In the genomic region with DNA sequence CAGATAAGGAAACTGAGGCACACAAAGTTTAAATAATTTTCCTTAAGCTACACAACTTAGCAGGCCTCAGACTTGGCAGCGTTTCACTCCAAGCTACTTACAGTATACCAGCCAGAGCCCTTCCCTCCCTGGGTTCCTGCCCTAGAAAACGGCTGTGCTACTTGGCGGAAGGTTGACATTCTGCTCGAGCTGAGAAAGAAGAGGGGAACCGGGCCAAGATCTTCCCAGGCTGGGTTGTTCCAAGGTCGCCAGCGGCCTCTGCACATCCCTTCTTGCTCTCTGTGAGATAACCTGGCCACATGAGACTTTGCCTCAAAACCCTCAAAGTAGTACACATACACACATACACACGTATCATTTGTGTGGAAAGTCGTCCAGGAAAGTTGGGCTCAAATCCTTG, we compare ENCODE assay signal across 8 mouse cellular contexts. TPM values are rescaled to one million over a fixed set of nuclear protein-coding genes. Genes with fewer than 3 reads are reported as not detected.
A peak's percentile ranks its signal among the peaks of the same experiment; 100 is the strongest.
DNase-seq lines count a peak whose midpoint lies in the region; ATAC-seq and TF ChIP-seq lines count a peak whose summit lies in the region.

No protein-coding gene starts in this region.

- peak; percentile 88 for DNase-seq in adrenal gland, adult 2 months
- peak; percentile 78 to 85 for DNase-seq in heart, postnatal 14 days
- DNase-seq in kidney, postnatal 4 days = peak; percentile 47 to 64
- no peak for DNase-seq in c-Kit-positive CD71-positive TER-119-positive erythroid progenitor cells, embryonic 14.5 days (ENCODE audit: low spot score)
- DNase-seq in T-cell, adult 2 months (ENCODE audit: low spot score) = no peak

- H3K4me2 ChIP-seq in embryonic facial prominence, embryonic 15.5 days (replicated peaks) = peak overlapping the region; percentile 86; the same call in 1 of the 2 replicates

- TF ChIP-seq EP300 in ES-Bruce4 (IDR thresholded peaks at IDR 0.05; ENCODE audit: insufficient read depth, low read depth, low read length) = no peak

- WGBS in embryonic facial prominence, embryonic 15.5 days = 33% methylated on average over 9 of the region's 9 CpGs

- H3K4me3 ChIP-seq in ES-Bruce4 (ENCODE audit: low read depth, low read length) = peak overlapping the region; percentile 7; the same call in 1 of the 2 replicates
- peak overlapping the region; percentile 89 for H3K4me3 ChIP-seq in embryonic facial prominence, embryonic 15.5 days (replicated peaks)

- H3K27ac ChIP-seq in ES-Bruce4 (ENCODE audit: insufficient read depth, low read length) = no peak overlapping the region
- H3K27ac ChIP-seq in embryonic facial prominence, embryonic 15.5 days (replicated peaks) = peak overlapping the region; percentile 93

- peak overlapping the region; percentile 98; the same call in 1 of the 2 replicates for H3K9ac ChIP-seq in ES-Bruce4 (ENCODE audit: low read depth, poor library complexity, severe bottlenecking)
- H3K9ac ChIP-seq in embryonic facial prominence, embryonic 15.5 days = peak overlapping the region; percentile 98; the same call in 1 of the 2 replicates

- intact Hi-C loops in heart, postnatal 14 days (cut with DNase I) = loop anchor here (2.0 kb wide), 1 partner anchor 43 kb away; no protein-coding TSS in a partner anchor

- H3K9me3 ChIP-seq in ES-Bruce4 (replicated peaks; ENCODE audit: control insufficient read depth, insufficient read depth, low read length, poor library complexity, severe bottlenecking) = no peaks in the 10 kb centered on the region
- H3K9me3 ChIP-seq in embryonic facial prominence, embryonic 15.5 days (replicated peaks) = no peaks in the 10 kb centered on the region

- no peaks in the 10 kb centered on the region for H3K27me3 ChIP-seq in ES-Bruce4 (ENCODE audit: control insufficient read depth, insufficient read depth, low read length, poor library complexity, severe bottlenecking)
- no peaks in the 10 kb centered on the region for H3K27me3 ChIP-seq in embryonic facial prominence, embryonic 15.5 days

- TF ChIP-seq POLR2A in ES-Bruce4 (IDR thresholded peaks at IDR 0.05; ENCODE audit: insufficient read depth, low read length) = no peak

- ATAC-seq in embryonic facial prominence, embryonic 15.5 days (ENCODE audit: insufficient number of reproducible peaks, low FRiP score, low TSS enrichment, low read depth) = no peak
- 0 out of 2 replicates have a peak, but pooled peaks have one; percentile 3 for ATAC-seq in megakaryocyte progenitor cell, adult 5-6 weeks (replicated peaks; ENCODE audit: poor library complexity)

- H3K4me1 ChIP-seq in ES-Bruce4 (ENCODE audit: control insufficient read depth, insufficient read depth, low read length) = peaks cover 1% of the 10 kb centered on the region
- peaks cover 51% of the 10 kb centered on the region for H3K4me1 ChIP-seq in embryonic facial prominence, embryonic 15.5 days

- no peak for TF ChIP-seq CTCF in ES-Bruce4 (IDR thresholded peaks at IDR 0.05; ENCODE audit: low read depth, low read length)

- no peaks in the 10 kb centered on the region for H3K36me3 ChIP-seq in ES-Bruce4 (ENCODE audit: control insufficient read depth, insufficient read depth, low read length, poor library complexity, severe bottlenecking)
- H3K36me3 ChIP-seq in embryonic facial prominence, embryonic 15.5 days = no peaks in the 10 kb centered on the region

RNA-seq across cellular contexts. Expression of a gene that starts 1.7 kb away (rescaled TPM):
- 32.5 and 40.3 TPM in 2 replicates for polyA plus RNA-seq in ES-Bruce4 (2011; ENCODE audit: insufficient read depth, insufficient read length, low read depth, missing spikeins)
- total RNA-seq in adrenal gland, adult 2 months (2021) = 100 to 1,000 TPM; 158 to 185 TPM
- polyA plus RNA-seq in adrenal gland, adult 2 months (2012; rRNA removed) = 225 and 227 TPM in 2 replicates
- polyA plus RNA-seq in embryonic facial prominence, embryonic 15.5 days (2015; fragmentation: Nextera tagmentation; extraction: Ambion mirVana) = 16.0 and 16.7 TPM in 2 replicates
- 100 to 1,000 TPM; 115 to 127 TPM for total RNA-seq in heart, postnatal 14 days (2021)
- 13.8 and 15.6 TPM in 2 replicates for total RNA-seq in megakaryocyte progenitor cell, adult 5-6 weeks (2015)
- total RNA-seq in megakaryocyte progenitor cell, adult 5-6 weeks (2017) = 7.2 and 10.2 TPM in 2 replicates

RNA-seq across cellular contexts. Expression of a gene that starts 15.8 kb away (rescaled TPM):
- 0.76 and 3.1 TPM in 2 replicates for polyA plus RNA-seq in ES-Bruce4 (2011; ENCODE audit: insufficient read depth, insufficient read length, low read depth, missing spikeins)
- 10 to 100 TPM in 1 of 2 experiments, 1 to 10 TPM in 1; 7.9 to 13.0 TPM for total RNA-seq in adrenal gland, adult 2 months (2021)
- polyA plus RNA-seq in adrenal gland, adult 2 months (2012; rRNA removed) = 13.1 and 14.8 TPM in 2 replicates
- 16.4 and 16.7 TPM in 2 replicates for polyA plus RNA-seq in embryonic facial prominence, embryonic 15.5 days (2015; fragmentation: Nextera tagmentation; extraction: Ambion mirVana)
- total RNA-seq in heart, postnatal 14 days (2021) = 10 to 100 TPM; 16.7 to 18.2 TPM
- total RNA-seq in megakaryocyte progenitor cell, adult 5-6 weeks (2015) = 117 and 126 TPM in 2 replicates
- 97.6 and 158 TPM in 2 replicates for total RNA-seq in megakaryocyte progenitor cell, adult 5-6 weeks (2017)

RNA-seq across cellular contexts. Expression of a gene that starts 32.4 kb away (rescaled TPM):
- polyA plus RNA-seq in ES-Bruce4 (2011; ENCODE audit: insufficient read depth, insufficient read length, low read depth, missing spikeins) = 16.1 and 18.1 TPM in 2 replicates
- total RNA-seq in adrenal gland, adult 2 months (2021) = 10 to 100 TPM; 77.2 to 99.3 TPM
- polyA plus RNA-seq in adrenal gland, adult 2 months (2012; rRNA removed) = 252 and 304 TPM in 2 replicates
- polyA plus RNA-seq in embryonic facial prominence, embryonic 15.5 days (2015; fragmentation: Nextera tagmentation; extraction: Ambion mirVana) = 24.8 and 25.2 TPM in 2 replicates
- total RNA-seq in heart, postnatal 14 days (2021) = 10 to 100 TPM; 68.8 to 69.3 TPM
- 31.2 and 32.6 TPM in 2 replicates for total RNA-seq in megakaryocyte progenitor cell, adult 5-6 weeks (2015)
- 37.9 and 44.0 TPM in 2 replicates for total RNA-seq in megakaryocyte progenitor cell, adult 5-6 weeks (2017)

Comparison
In these comparisons a context has a peak if more than half of its experiments do, and no peak if none do; other contexts are left out.
1. DNase-seq: peak in adrenal gland, adult 2 months (single experiment), heart, postnatal 14 days (2 of 2) and kidney, postnatal 4 days (2 of 2); none in c-Kit-positive CD71-positive TER-119-positive erythroid progenitor cells, embryonic 14.5 days (single experiment) and T-cell, adult 2 months (single experiment).
2. RNA of a gene that starts 1.7 kb away (total RNA-seq): 158 to 185 TPM in adrenal gland, adult 2 months and 115 to 127 TPM in heart, postnatal 14 days; 7.2 to 15.6 TPM in megakaryocyte progenitor cell, adult 5-6 weeks; every median in the first group is over 4 times any median in the second.
3. RNA of a gene that starts 15.8 kb away (total RNA-seq): 97.6 to 158 TPM in megakaryocyte progenitor cell, adult 5-6 weeks; 16.7 to 18.2 TPM in heart, postnatal 14 days and 7.9 to 13.0 TPM in adrenal gland, adult 2 months; every median in the first group is over 4 times any median in the second.